Mouse (Mus musculus): ENCODE results near the gene Cbln4. TPM values are rescaled to one million over a fixed set of nuclear protein-coding genes. Genes with fewer than 3 reads are reported as not detected.

The Cbln4 gene
- polyA plus RNA-seq, 1 experiment from 2014 or later = not detected

DNA sequence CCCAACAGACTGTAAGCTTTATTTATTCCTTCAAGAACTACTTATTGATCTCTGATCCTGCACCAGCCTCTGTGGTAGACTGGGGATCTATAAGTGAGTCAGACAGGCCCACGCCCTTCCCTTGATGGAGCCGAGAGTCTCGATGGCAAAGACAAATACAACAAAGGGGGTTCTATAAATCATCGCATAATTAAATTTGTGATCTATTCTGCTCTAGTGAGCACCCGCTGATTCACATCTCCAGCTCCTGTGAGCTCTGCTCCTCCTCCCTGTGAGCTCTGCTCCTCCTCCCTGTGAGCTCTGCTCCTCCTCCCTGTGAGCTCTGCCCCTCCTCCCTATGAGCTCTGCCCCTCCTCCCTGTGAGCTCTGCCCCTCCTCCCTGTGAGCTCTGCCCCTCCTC is 49.0 kb downstream of the Cbln4 start:
- 74% methylated on average over 5 of the region's 5 CpGs for WGBS (ENCODE audit: insufficient replicate concordance)
- H3K9ac ChIP-seq (replicated peaks) = no peak overlapping the region

DNA sequence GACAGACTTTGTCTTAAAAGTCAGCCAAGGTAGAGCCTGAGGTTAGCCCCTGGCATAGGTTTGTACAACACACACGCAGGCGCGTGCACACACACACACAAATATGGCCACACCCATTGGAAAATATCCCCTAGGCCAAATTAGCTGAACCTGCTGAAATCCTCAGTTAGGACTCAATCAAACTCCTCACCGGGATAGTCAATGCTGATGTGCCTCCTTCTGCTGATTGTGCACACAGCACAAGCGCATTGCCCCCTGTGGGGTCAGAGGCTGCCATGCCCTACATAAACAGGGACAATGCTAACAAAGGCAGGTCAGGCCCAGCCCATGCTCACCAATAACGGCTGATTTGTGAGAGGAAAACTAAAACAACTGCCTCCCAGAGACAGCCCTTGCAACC is 56.6 kb downstream of the Cbln4 start:
- no peaks in the 10 kb centered on the region for H3K4me1 ChIP-seq (ENCODE audit: insufficient read depth)
- no peak overlapping the region for H3K27ac ChIP-seq (ENCODE audit: low read depth)
- no peak overlapping the region for H3K4me3 ChIP-seq (ENCODE audit: low read depth, low read length)
- no peaks in the 10 kb centered on the region for H3K36me3 ChIP-seq (replicated peaks; ENCODE audit: insufficient read depth, low read length)
- no peak overlapping the region for H3K4me2 ChIP-seq (ENCODE audit: low read depth, low read length)
- H3K27me3 ChIP-seq (ENCODE audit: insufficient read depth, low read length) = no peaks in the 10 kb centered on the region
- no peak for ATAC-seq
- WGBS (ENCODE audit: insufficient replicate concordance) = 34% methylated on average over 6 of the region's 6 CpGs
- TF ChIP-seq EP300 (IDR thresholded peaks at IDR 0.05; ENCODE audit: low read depth) (no peak), CTCF (IDR thresholded peaks at IDR 0.05; ENCODE audit: low read depth) (no peak)
- no peaks in the 10 kb centered on the region for H3K9me3 ChIP-seq (ENCODE audit: low read length)
- no peak for DNase-seq
- no peak overlapping the region for H3K9ac ChIP-seq (replicated peaks)

More for the DNA sequence above, 49.0 kb downstream of the Cbln4 start:
- ATAC-seq (no peak), DNase-seq (no peak)
- Histone ChIP-seq H3K27ac (ENCODE audit: low read depth) (no peak overlapping the region), H3K36me3 (replicated peaks; ENCODE audit: insufficient read depth, low read length) (no peaks in the 10 kb centered on the region), H3K4me3 (ENCODE audit: low read depth, low read length) (no peak overlapping the region), H3K4me2 (ENCODE audit: low read depth, low read length) (no peak overlapping the region), H3K9me3 (ENCODE audit: low read length) (no peaks in the 10 kb centered on the region), H3K4me1 (ENCODE audit: insufficient read depth) (no peaks in the 10 kb centered on the region), H3K27me3 (ENCODE audit: insufficient read depth, low read length) (no peaks in the 10 kb centered on the region)
- TF ChIP-seq EP300 (IDR thresholded peaks at IDR 0.05; ENCODE audit: low read depth) = no peak

Other genes starting within 250 kb of the Cbln4 start
- not detected in 2 replicates for gene Mc3r, start 205.0 kb upstream of the Cbln4 start, polyA plus RNA-seq (2015; fragmentation: Nextera tagmentation; extraction: Ambion mirVana)